Mouse (Mus musculus): ENCODE measurements around the gene Ccnj.

Ccnj gene

GRCm38 (mm10) chr19:40830703-40831415, at the start of gene Ccnj:
TSS of gene Ccnj (plus strand) at chr19:40831279.
- no peak for DNase-seq (ENCODE audit: extremely low read depth, low read depth, low spot score)

- DNase-seq (ENCODE audit: extremely low read depth, low read depth, low spot score): no peak
Measured at GRCm38 (mm10) chr19:40788004-40788714, 42.9 kb upstream of the Ccnj start.

- no peak for DNase-seq (ENCODE audit: extremely low read depth, low read depth, low spot score)
Measured at GRCm38 (mm10) chr19:40788715-40789084, 42.4 kb upstream of the Ccnj start.

- no peak for DNase-seq (ENCODE audit: extremely low read depth, low read depth, low spot score)
Measured at GRCm38 (mm10) chr19:40805176-40805737, 25.8 kb upstream of the Ccnj start.

GRCm38 (mm10) chr19:40809858-40810257, 21.2 kb upstream of the Ccnj start:
- DNase-seq (ENCODE audit: extremely low read depth, low read depth, low spot score): no peak

- DNase-seq (ENCODE audit: extremely low read depth, low read depth, low spot score): no peak
Measured at GRCm38 (mm10) chr19:40811840-40812239, 19.2 kb upstream of the Ccnj start.

GRCm38 (mm10) chr19:40812778-40813177, 18.3 kb upstream of the Ccnj start:
- no peak for DNase-seq (ENCODE audit: extremely low read depth, low read depth, low spot score)

GRCm38 (mm10) chr19:40813385-40813784, 17.7 kb upstream of the Ccnj start:
- DNase-seq (ENCODE audit: extremely low read depth, low read depth, low spot score): no peak

- DNase-seq (ENCODE audit: extremely low read depth, low read depth, low spot score): no peak
Measured at GRCm38 (mm10) chr19:40815645-40816183, 15.4 kb upstream of the Ccnj start.

GRCm38 (mm10) chr19:40817901-40818532, 13.1 kb upstream of the Ccnj start:
- DNase-seq (ENCODE audit: extremely low read depth, low read depth, low spot score): no peak

- no peak for DNase-seq (ENCODE audit: extremely low read depth, low read depth, low spot score)
Measured at GRCm38 (mm10) chr19:40818764-40819163, 12.3 kb upstream of the Ccnj start.

- DNase-seq (ENCODE audit: extremely low read depth, low read depth, low spot score): no peak
Measured at GRCm38 (mm10) chr19:40821306-40821825, 9.7 kb upstream of the Ccnj start.

GRCm38 (mm10) chr19:40825636-40826035, 5.4 kb upstream of the Ccnj start:
- DNase-seq (ENCODE audit: extremely low read depth, low read depth, low spot score): no peak

- no peak for DNase-seq (ENCODE audit: extremely low read depth, low read depth, low spot score)
Measured at GRCm38 (mm10) chr19:40826735-40827134, 4.3 kb upstream of the Ccnj start.

GRCm38 (mm10) chr19:40830198-40830597, 881 bp upstream of the Ccnj start:
- no peak for DNase-seq (ENCODE audit: extremely low read depth, low read depth, low spot score)

GRCm38 (mm10) chr19:40831416-40832201, 530 bp downstream of the Ccnj start:
- no peak for DNase-seq (ENCODE audit: extremely low read depth, low read depth, low spot score)

- no peak for DNase-seq (ENCODE audit: extremely low read depth, low read depth, low spot score)
Measured at GRCm38 (mm10) chr19:40832361-40832760, 1.3 kb downstream of the Ccnj start.

- no peak for DNase-seq (ENCODE audit: extremely low read depth, low read depth, low spot score)
Measured at GRCm38 (mm10) chr19:40834436-40834835, 3.4 kb downstream of the Ccnj start.

GRCm38 (mm10) chr19:40838205-40838604, 7.1 kb downstream of the Ccnj start:
- no peak for DNase-seq (ENCODE audit: extremely low read depth, low read depth, low spot score)

GRCm38 (mm10) chr19:40840303-40840702, 9.2 kb downstream of the Ccnj start:
- no peak for DNase-seq (ENCODE audit: extremely low read depth, low read depth, low spot score)
